Mouse (Mus musculus) liver, embryonic 16.5 days (tissue): Measurements from ENCODE around the gene Gpkow. TPM values are rescaled to one million over a fixed set of nuclear protein-coding genes. Genes with fewer than 3 reads are reported as not detected.
A peak's percentile ranks its signal among the peaks of the same experiment; 100 is the strongest.
"Not testable (repeated sequence)": the region's sequence is repeated elsewhere in the genome, so short reads cannot be mapped to it uniquely, and the experiment has no call there.

Experiments
- ATAC-seq: fragments of 200-750 bp; cut with Nextera tagmentation; 2 replicates; pipeline ENCODE4 v1.8.0; 2017; ENCODE audit warnings: low read depth, mild to moderate bottlenecking, moderate number of reproducible peaks, moderate library complexity
- H3K27ac ChIP-seq: fragments of 300-500 bp; sonication (generic); 2 replicates; pipeline ENCODE4 v1.5.1; 2014; ENCODE audit warnings: mild to moderate bottlenecking, low read length
- H3K27me3 ChIP-seq: fragments of 300-500 bp; sonication (generic); 2 replicates; pipeline ENCODE4 v1.6.1; 2014; ENCODE audit warnings: low read depth, low read length, mixed read lengths; ENCODE audit not compliant: control insufficient read depth, insufficient read depth
- H3K36me3 ChIP-seq: fragments of 300-500 bp; sonication (generic); 2 replicates; pipeline ENCODE4 v1.6.1; 2014; ENCODE audit warnings: mild to moderate bottlenecking; ENCODE audit not compliant: control insufficient read depth, insufficient read depth
- H3K4me1 ChIP-seq: fragments of 300-500 bp; sonication (generic); 2 replicates; pipeline ENCODE4 v1.6.1; 2014; ENCODE audit warnings: low read depth, low read length, mixed read lengths; ENCODE audit not compliant: control insufficient read depth
- H3K4me2 ChIP-seq: fragments of 300-500 bp; sonication (generic); 2 replicates; pipeline ENCODE4 v1.6.1; 2014; ENCODE audit warnings: low read depth, low read length, mixed read lengths
- H3K4me3 ChIP-seq: fragments of 300-500 bp; sonication (generic); 2 replicates; pipeline ENCODE4 v1.5.1; 2014; ENCODE audit warnings: low read depth, mild to moderate bottlenecking, low read length
- H3K9ac ChIP-seq: fragments of 300-500 bp; sonication (generic); 2 replicates; pipeline ENCODE4 v1.6.1; 2014; ENCODE audit warnings: low read depth, low read length
- H3K9me3 ChIP-seq: fragments of 300-500 bp; sonication (generic); replicated peaks from 2 replicates; pipeline ENCODE4 v1.6.1; 2016; ENCODE audit warnings: low read length; ENCODE audit not compliant: control insufficient read depth
- WGBS: fragments of 180-500 bp; shearing (Covaris S2); extraction: QIAGEN DNeasy Blood & Tissue Kit; methylation state at CpG from one replicate; pipeline ENCODE4 v1.1.7; 2014; ENCODE audit not compliant: insufficient replicate concordance; 5-methylcytosine and 5-hydroxymethylcytosine counted together
- polyA plus RNA-seq: library from polyadenylated mRNA; unstranded; fragments of >200 nt; fragmentation: Nextera tagmentation; extraction: Ambion mirVana; gene quantifications from 2 replicates; pipeline ENCODE4 v1.2.1, GENCODE M21; 2015

Gpkow gene
- polyA plus RNA-seq, 1 experiment from 2014 or later, result 14.0 TPM

GRCm38 (mm10) chrX:7750432-7751116 lies 53.6 kb downstream of the Gpkow start, which contains the start of gene Ccdc120:
Gene Ccdc120 (minus strand): TSS chrX:7750905.
- Histone ChIP-seq H3K36me3 (no peaks in the 10 kb centered on the region), H3K27ac (no peak within 1 kb of the TSS), H3K9ac (peak within 1 kb of the TSS; percentile 50; the same call in 1 of the 2 replicates), H3K27me3 (no peaks in the 10 kb centered on the region), H3K4me1 (no peaks in the 10 kb centered on the region; the same call in 1 of the 2 replicates), H3K4me3 (peak within 1 kb of the TSS; percentile 63), H3K9me3 (no peaks in the 10 kb centered on the region), H3K4me2 (peak within 1 kb of the TSS; percentile 77)
- WGBS, result 11% methylated on average over 56 of the region's 56 CpGs
- ATAC-seq, result 0 out of 2 replicates have a peak, but pooled peaks have one; percentile 32

GRCm38 (mm10) chrX:7753627-7754026 lies 56.7 kb downstream of the Gpkow start:
- H3K4me3 ChIP-seq, H3K4me1 ChIP-seq, H3K36me3 ChIP-seq, H3K4me2 ChIP-seq, H3K27ac ChIP-seq, H3K27me3 ChIP-seq, H3K9me3 ChIP-seq, H3K9ac ChIP-seq, ATAC-seq: not testable (repeated sequence)
- WGBS, result 23% methylated on average over 3 of the region's 3 CpGs

Other genes starting within 250 kb of the Gpkow start
- 0.09 TPM in 1 of 2 replicates, not detected in the other for gene Foxp3, start 123.5 kb upstream of the Gpkow start, polyA plus RNA-seq
- 0.21 and 0.24 TPM in 2 replicates for gene Ppp1r3f, start 122.8 kb upstream of the Gpkow start, polyA plus RNA-seq
- gene Ccdc22, start 91.6 kb upstream of the Gpkow start, polyA plus RNA-seq, result 17.3 and 17.6 TPM in 2 replicates
- gene Cacna1f, start 90.0 kb upstream of the Gpkow start, polyA plus RNA-seq, result 0.04 and 0.06 TPM in 2 replicates
- gene Syp, start 58.7 kb upstream of the Gpkow start, polyA plus RNA-seq, result 0.25 and 0.32 TPM in 2 replicates
- 1.4 and 2.3 TPM in 2 replicates for gene Prickle3, start 39.9 kb upstream of the Gpkow start, polyA plus RNA-seq
- gene Plp2, start 25.7 kb upstream of the Gpkow start, polyA plus RNA-seq, result 24.8 and 29.2 TPM in 2 replicates
- 0.12 TPM in 1 of 2 replicates, not detected in the other for gene Magix, start 15.9 kb upstream of the Gpkow start, polyA plus RNA-seq
- gene Wdr45, start 17.2 kb downstream of the Gpkow start, polyA plus RNA-seq, result 19.9 and 21.8 TPM in 2 replicates
- gene Gm45208, start 25.1 kb downstream of the Gpkow start, polyA plus RNA-seq, result 0.27 and 0.51 TPM in 2 replicates
- gene Praf2, start 31.3 kb downstream of the Gpkow start, polyA plus RNA-seq, result 5.2 and 6.0 TPM in 2 replicates
- gene Ccdc120, start 53.8 kb downstream of the Gpkow start, polyA plus RNA-seq, result 1.6 and 1.9 TPM in 2 replicates
- 9.5 and 11.4 TPM in 2 replicates for gene Tfe3, start 65.4 kb downstream of the Gpkow start, polyA plus RNA-seq
- gene Gripap1, start 92.6 kb downstream of the Gpkow start, polyA plus RNA-seq, result 27.7 and 28.9 TPM in 2 replicates
- gene Kcnd1, start 125.2 kb downstream of the Gpkow start, polyA plus RNA-seq, result 0.19 TPM in 2 replicates
- gene Otud5, start 144.2 kb downstream of the Gpkow start, polyA plus RNA-seq, result 32.9 and 42.5 TPM in 2 replicates
- gene Pim2, start 181.1 kb downstream of the Gpkow start, polyA plus RNA-seq, result 3.1 and 3.5 TPM in 2 replicates
- gene Slc35a2, start 186.9 kb downstream of the Gpkow start, polyA plus RNA-seq, result 13.5 and 14.2 TPM in 2 replicates
- 36.8 and 38.6 TPM in 2 replicates for gene Pqbp1, start 202.1 kb downstream of the Gpkow start, polyA plus RNA-seq
- 90.8 and 94.9 TPM in 2 replicates for gene Timm17b, start 202.2 kb downstream of the Gpkow start, polyA plus RNA-seq
- gene Gm10491, start 210.7 kb downstream of the Gpkow start, polyA plus RNA-seq, result not detected in 2 replicates
- not detected in 2 replicates for gene Gm10490, start 212.4 kb downstream of the Gpkow start, polyA plus RNA-seq
- gene Pcsk1n, start 222.7 kb downstream of the Gpkow start, polyA plus RNA-seq, result 0.05 and 0.17 TPM in 2 replicates
- not detected in 2 replicates for gene Eras, start 231.5 kb downstream of the Gpkow start, polyA plus RNA-seq